Comparison of ENCODE assay signal across 8 mouse cellular contexts in genomic region chr9:96530674-96531081, GRCm38 (mm10). TPM values are rescaled to one million over a fixed set of nuclear protein-coding genes. Genes with fewer than 3 reads are reported as not detected.
DNase-seq lines count a peak whose midpoint lies in the region; ATAC-seq and TF ChIP-seq lines count a peak whose summit lies in the region.
"Had no signal": no experiment of that assay in that cellular context is flagged by ENCODE, and none has a peak within 500 bp of the region (broad histone marks: within the 10 kb centered on the region; RNA-seq: fewer than 3 reads in every experiment).

No protein-coding gene starts in this region.

- H3K4me3 ChIP-seq in intestine, postnatal 0 days (ENCODE audit: low read depth, low read length) = no peak overlapping the region

- H3K9ac ChIP-seq in intestine, postnatal 0 days (ENCODE audit: low read depth, low read length) = no peak overlapping the region

- H3K9me3 ChIP-seq in intestine, postnatal 0 days (ENCODE audit: control insufficient read depth) = no peaks in the 10 kb centered on the region

- peak; percentile 58 for ATAC-seq in intestine, postnatal 0 days

- H3K4me2 ChIP-seq in intestine, postnatal 0 days (replicated peaks; ENCODE audit: low read depth) = peak overlapping the region; percentile 51

- no peaks in the 10 kb centered on the region for H3K36me3 ChIP-seq in intestine, postnatal 0 days (ENCODE audit: control insufficient read depth, insufficient read depth)

- DNase-seq in layer of hippocampus, postnatal 10 days (ENCODE audit: low spot score in 2 of 2) = peak; percentile 21 to 31
- DNase-seq in layer of hippocampus, adult 8-10 months (ENCODE audit: low spot score in 2 of 2) = no peak
- DNase-seq in cerebellum, postnatal 25 days = peak; percentile 56 to 65
- peak; percentile 39 for DNase-seq in lung, postnatal 25 days (ENCODE audit: low spot score)
- no peak for DNase-seq in thymus, postnatal 0 days (ENCODE audit: low spot score)
- DNase-seq in left cerebral cortex, adult 8-10 months (ENCODE audit: low spot score in 2 of 2) = no peak

- no peaks in the 10 kb centered on the region for H3K27me3 ChIP-seq in intestine, postnatal 0 days (replicated peaks; ENCODE audit: control insufficient read depth, insufficient read depth, low read length)

- no peak for TF ChIP-seq CTCF in intestine, postnatal 0 days (IDR thresholded peaks at IDR 0.05; ENCODE audit: low read depth)

- H3K4me1 ChIP-seq in intestine, postnatal 0 days (replicated peaks; ENCODE audit: control insufficient read depth, insufficient read depth, low read length) = peaks cover 3% of the 10 kb centered on the region; the same call in 1 of the 2 replicates

- no peak overlapping the region for H3K27ac ChIP-seq in intestine, postnatal 0 days (ENCODE audit: low read depth, low read length)

- 12% methylated on average over 11 of the region's 11 CpGs for WGBS in intestine, postnatal 0 days

RNA-seq across cellular contexts. Expression of gene Gm28729, which starts 5.6 kb away (rescaled TPM):
- under 1 TPM; 0.41 to 0.49 TPM for total RNA-seq in layer of hippocampus, postnatal 10 days (2021)
- total RNA-seq in layer of hippocampus, adult 8-10 months (2022) = under 1 TPM in 3 of 4 experiments, not detected in 1; 0.21 to 0.49 (median 0.23) TPM
- polyA plus RNA-seq in intestine, postnatal 0 days (2015; fragmentation: Nextera tagmentation; extraction: Ambion mirVana) = not detected in 2 replicates
- 0.17 TPM in 1 of 2 replicates, not detected in the other for polyA plus RNA-seq in thymus, postnatal 0 days (2015; fragmentation: Nextera tagmentation; extraction: Ambion mirVana)
- under 1 TPM in 3 of 4 experiments, not detected in 1; 0.37 to 0.65 (median 0.39) TPM for total RNA-seq in left cerebral cortex, adult 8-10 months (2022)
- polyA plus RNA-seq: stomach, embryonic 14.5 days had no signal

RNA-seq across cellular contexts. Expression of gene Rnf7, which starts 52.2 kb away (rescaled TPM):
- 10 to 100 TPM; 52.1 to 64.0 TPM for total RNA-seq in layer of hippocampus, postnatal 10 days (2021)
- 10 to 100 TPM; 53.7 to 67.2 (median 60.0) TPM for total RNA-seq in layer of hippocampus, adult 8-10 months (2022)
- polyA plus RNA-seq in intestine, postnatal 0 days (2015; fragmentation: Nextera tagmentation; extraction: Ambion mirVana) = 141 and 143 TPM in 2 replicates
- polyA plus RNA-seq in thymus, postnatal 0 days (2015; fragmentation: Nextera tagmentation; extraction: Ambion mirVana) = 196 and 200 TPM in 2 replicates
- 10 to 100 TPM; 53.5 to 66.5 (median 53.8) TPM for total RNA-seq in left cerebral cortex, adult 8-10 months (2022)

Comparison
In these comparisons a context has a peak if more than half of its experiments do, and no peak if none do; other contexts are left out.
1. DNase-seq: peak in layer of hippocampus, postnatal 10 days (2 of 2), cerebellum, postnatal 25 days (2 of 2) and lung, postnatal 25 days (single experiment); none in layer of hippocampus, adult 8-10 months (0 of 2), thymus, postnatal 0 days (single experiment) and left cerebral cortex, adult 8-10 months (0 of 2).